Mouse (Mus musculus) heart, adult 2 months (tissue): ENCODE results near the gene P2ry6.

Experiments
- CTCF ChIP-seq: fragments of 200-600 bp; IDR thresholded peaks from 2 replicates; pipeline ENCODE4 v1.8.1; 2022; ENCODE audit warnings: antibody characterized with exemption, mild to moderate bottlenecking, moderate library complexity
- POLR2A ChIP-seq: fragments of 200-500 bp; IDR thresholded peaks from 2 replicates; pipeline ENCODE4 v1.6.1; 2011; ENCODE audit warnings: mild to moderate bottlenecking, low read depth, low read length, control low read depth; ENCODE audit not compliant: insufficient read depth

DNA sequence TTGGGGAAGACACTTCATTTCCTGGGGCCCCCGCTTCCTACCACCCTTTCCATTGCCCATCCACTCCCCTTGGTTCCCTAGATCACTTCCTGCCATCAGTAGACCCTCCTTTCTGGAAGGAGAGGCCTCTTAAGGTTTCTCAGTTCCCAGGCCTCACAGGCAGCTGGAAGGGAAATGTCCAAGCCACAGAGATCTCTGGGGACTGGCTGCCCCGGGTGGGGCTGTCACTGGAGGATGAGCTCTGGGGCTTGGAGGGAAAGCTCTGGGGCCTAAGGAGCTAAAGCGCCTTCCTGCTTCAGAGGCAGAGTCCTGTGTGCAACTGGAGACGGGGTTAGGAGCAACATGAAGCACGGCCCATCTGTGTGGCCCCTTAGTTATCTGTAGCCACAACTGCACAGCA lies 69.8 kb downstream of the P2ry6 start:
- TF ChIP-seq CTCF (no peak), POLR2A (no peak)
